Mouse (Mus musculus): ENCODE data around the gene Dlx3. TPM values are rescaled to one million over a fixed set of nuclear protein-coding genes. Genes with fewer than 3 reads are reported as not detected.

The Dlx3 gene
- polyA plus RNA-seq (2015; fragmentation: Nextera tagmentation; extraction: Ambion mirVana), result 0.64 and 0.71 TPM in 2 replicates

- H3K9me3 ChIP-seq (ENCODE audit: control insufficient read depth, low read length), result no peaks in the 10 kb centered on the region
- no peaks in the 10 kb centered on the region for H3K36me3 ChIP-seq (ENCODE audit: control insufficient read depth, insufficient read depth, low read length)
- H3K9ac ChIP-seq (ENCODE audit: low read depth, low read length), result no peak within 1 kb of the TSS
- H3K27ac ChIP-seq (ENCODE audit: low read length), result no peak within 1 kb of the TSS
- peak within 1 kb of the TSS; percentile 71 for H3K4me2 ChIP-seq (ENCODE audit: low read depth, low read length)
- peak within 1 kb of the TSS; percentile 45 for H3K4me3 ChIP-seq (ENCODE audit: low read length)
- H3K4me1 ChIP-seq (ENCODE audit: control insufficient read depth, insufficient read depth, low read length), result peaks cover 18% of the 10 kb centered on the region
- peaks cover 65% of the 10 kb centered on the region for H3K27me3 ChIP-seq (replicated peaks; ENCODE audit: control insufficient read depth, insufficient read depth, low read length)
- peak; percentile 32; the same call in 1 of the 2 replicates for ATAC-seq
- WGBS, result under 1% methylated on average over 53 of the region's 55 CpGs
These were observed at the start of gene Dlx3 for GRCm38 (mm10) chr11:95119990-95120632. Gene Dlx3, plus strand, starts transcription at chr11:95120119.

- WGBS, result 58% methylated on average over 8 of the region's 8 CpGs
- H3K4me2 ChIP-seq (ENCODE audit: low read depth, low read length), result no peak overlapping the region
- H3K4me1 ChIP-seq (ENCODE audit: control insufficient read depth, insufficient read depth, low read length), result peaks cover 60% of the 10 kb centered on the region
- H3K27ac ChIP-seq (ENCODE audit: low read length), result peak overlapping the region; percentile 69
- H3K9me3 ChIP-seq (ENCODE audit: control insufficient read depth, low read length), result no peaks in the 10 kb centered on the region
- H3K4me3 ChIP-seq (ENCODE audit: low read length), result no peak overlapping the region
- H3K9ac ChIP-seq (ENCODE audit: low read depth, low read length), result peak overlapping the region; percentile 15
- ATAC-seq, result peak; percentile 32; the same call in 1 of the 2 replicates
- no peaks in the 10 kb centered on the region for H3K27me3 ChIP-seq (replicated peaks; ENCODE audit: control insufficient read depth, insufficient read depth, low read length)
- H3K36me3 ChIP-seq (ENCODE audit: control insufficient read depth, insufficient read depth, low read length), result peaks cover 6% of the 10 kb centered on the region; the same call in 1 of the 2 replicates
These were observed 49.5 kb upstream of the Dlx3 start for GRCm38 (mm10) chr11:95070140-95071107.

- Histone ChIP-seq H3K4me1 (ENCODE audit: control insufficient read depth, insufficient read depth, low read length) (peaks cover 63% of the 10 kb centered on the region), H3K4me2 (ENCODE audit: low read depth, low read length) (0 out of 2 replicates have a peak overlapping the region, but pooled peaks have one; percentile 14), H3K4me3 (ENCODE audit: low read length) (no peak overlapping the region), H3K36me3 (ENCODE audit: control insufficient read depth, insufficient read depth, low read length) (0 out of 2 replicates have a peak, but pooled peaks cover 4% of the 10 kb centered on the region), H3K27me3 (replicated peaks; ENCODE audit: control insufficient read depth, insufficient read depth, low read length) (no peaks in the 10 kb centered on the region), H3K27ac (ENCODE audit: low read length) (peak overlapping the region; percentile 69; the same call in 1 of the 2 replicates), H3K9me3 (ENCODE audit: control insufficient read depth, low read length) (no peaks in the 10 kb centered on the region), H3K9ac (ENCODE audit: low read depth, low read length) (0 out of 2 replicates have a peak overlapping the region, but pooled peaks have one; percentile 35)
- 33% methylated on average over 7 of the region's 7 CpGs for WGBS
- ATAC-seq, result no peak
These were observed 48.7 kb upstream of the Dlx3 start for GRCm38 (mm10) chr11:95071266-95071665.

DNA sequence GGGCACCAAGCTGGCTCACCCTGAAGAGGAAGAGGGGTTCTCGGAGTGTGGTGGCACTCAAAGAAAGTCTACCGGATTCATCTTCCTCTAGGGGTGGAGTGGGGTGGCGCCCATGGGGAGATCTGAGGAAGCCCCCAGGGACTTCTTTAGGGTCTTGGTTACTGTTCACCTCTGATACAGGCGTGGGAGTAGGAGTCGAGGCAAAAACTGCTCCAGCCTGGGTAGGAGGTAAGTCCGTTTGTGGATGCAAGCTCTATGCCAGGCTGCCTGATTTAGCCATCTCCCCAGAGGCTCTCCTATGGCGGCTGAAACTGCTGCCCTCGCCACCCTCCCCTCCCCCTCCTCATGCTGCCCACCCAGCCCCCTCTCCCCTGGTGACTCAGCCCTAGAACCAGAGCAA is 47.8 kb upstream of the Dlx3 start:
- Histone ChIP-seq H3K4me2 (ENCODE audit: low read depth, low read length) (no peak overlapping the region), H3K9ac (ENCODE audit: low read depth, low read length) (no peak overlapping the region), H3K9me3 (ENCODE audit: control insufficient read depth, low read length) (no peaks in the 10 kb centered on the region), H3K27me3 (replicated peaks; ENCODE audit: control insufficient read depth, insufficient read depth, low read length) (no peaks in the 10 kb centered on the region), H3K4me1 (ENCODE audit: control insufficient read depth, insufficient read depth, low read length) (peaks cover 64% of the 10 kb centered on the region), H3K27ac (ENCODE audit: low read length) (no peak overlapping the region), H3K36me3 (ENCODE audit: control insufficient read depth, insufficient read depth, low read length) (no peaks in the 10 kb centered on the region), H3K4me3 (ENCODE audit: low read length) (no peak overlapping the region)
- 82% methylated on average over 8 of the region's 8 CpGs for WGBS
- no peak for ATAC-seq

GRCm38 (mm10) chr11:95072804-95073203 is 47.1 kb upstream of the Dlx3 start:
- no peak overlapping the region for H3K9ac ChIP-seq (ENCODE audit: low read depth, low read length)
- no peak overlapping the region for H3K4me3 ChIP-seq (ENCODE audit: low read length)
- 59% methylated on average over 5 of the region's 5 CpGs for whole genome bisulfite sequencing
- H3K27me3 ChIP-seq (replicated peaks; ENCODE audit: control insufficient read depth, insufficient read depth, low read length), result no peaks in the 10 kb centered on the region
- no peak for ATAC-seq
- 0 out of 2 replicates have a peak overlapping the region, but pooled peaks have one; percentile 8 for H3K27ac ChIP-seq (ENCODE audit: low read length)
- H3K9me3 ChIP-seq (ENCODE audit: control insufficient read depth, low read length), result no peaks in the 10 kb centered on the region
- no peaks in the 10 kb centered on the region for H3K36me3 ChIP-seq (ENCODE audit: control insufficient read depth, insufficient read depth, low read length)
- H3K4me2 ChIP-seq (ENCODE audit: low read depth, low read length), result peak overlapping the region; percentile 26
- H3K4me1 ChIP-seq (ENCODE audit: control insufficient read depth, insufficient read depth, low read length), result peaks cover 66% of the 10 kb centered on the region

- WGBS, result 67% methylated on average over 4 of the region's 4 CpGs
These were observed 46.1 kb upstream of the Dlx3 start for GRCm38 (mm10) chr11:95073835-95074234.

DNA sequence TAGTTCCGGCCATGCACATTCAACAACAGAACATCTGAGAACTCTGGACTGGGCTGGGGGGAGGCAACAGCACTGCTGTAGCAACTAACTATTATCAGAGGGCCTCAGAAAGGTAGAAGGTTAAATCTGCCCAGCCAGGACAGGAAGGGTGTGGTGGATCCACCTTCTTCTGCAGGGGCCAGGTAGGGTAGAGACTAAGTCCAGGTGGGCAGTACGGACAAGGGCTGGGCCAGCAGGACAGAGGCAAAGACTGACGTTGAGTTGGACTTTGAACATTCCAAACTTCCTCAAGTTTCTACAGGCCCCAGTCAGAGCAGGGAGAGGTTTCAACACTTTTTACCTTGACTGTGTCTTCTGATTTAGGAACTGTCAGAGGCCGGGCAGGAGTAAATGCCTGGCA is 45.2 kb upstream of the Dlx3 start:
- 23% methylated on average over 4 of the region's 4 CpGs for whole genome bisulfite sequencing
- Histone ChIP-seq H3K4me3 (ENCODE audit: low read length) (peak overlapping the region; percentile 65), H3K27ac (ENCODE audit: low read length) (peak overlapping the region; percentile 94), H3K9me3 (ENCODE audit: control insufficient read depth, low read length) (no peaks in the 10 kb centered on the region), H3K4me2 (ENCODE audit: low read depth, low read length) (peak overlapping the region; percentile 60), H3K36me3 (ENCODE audit: control insufficient read depth, insufficient read depth, low read length) (no peaks in the 10 kb centered on the region), H3K27me3 (replicated peaks; ENCODE audit: control insufficient read depth, insufficient read depth, low read length) (no peaks in the 10 kb centered on the region), H3K4me1 (ENCODE audit: control insufficient read depth, insufficient read depth, low read length) (peaks cover 77% of the 10 kb centered on the region), H3K9ac (ENCODE audit: low read depth, low read length) (peak overlapping the region; percentile 81)
- peak; percentile 73 for ATAC-seq

More at GRCm38 (mm10) chr11:95073835-95074234, 46.1 kb upstream of the Dlx3 start:
- H3K9ac ChIP-seq (ENCODE audit: low read depth, low read length), result peak overlapping the region; percentile 81
- H3K4me2 ChIP-seq (ENCODE audit: low read depth, low read length), result peak overlapping the region; percentile 60
- peak overlapping the region; percentile 94 for H3K27ac ChIP-seq (ENCODE audit: low read length)
- no peaks in the 10 kb centered on the region for H3K27me3 ChIP-seq (replicated peaks; ENCODE audit: control insufficient read depth, insufficient read depth, low read length)
- no peaks in the 10 kb centered on the region for H3K36me3 ChIP-seq (ENCODE audit: control insufficient read depth, insufficient read depth, low read length)
- no peaks in the 10 kb centered on the region for H3K9me3 ChIP-seq (ENCODE audit: control insufficient read depth, low read length)
- H3K4me1 ChIP-seq (ENCODE audit: control insufficient read depth, insufficient read depth, low read length), result peaks cover 74% of the 10 kb centered on the region
- H3K4me3 ChIP-seq (ENCODE audit: low read length), result peak overlapping the region; percentile 65
- ATAC-seq, result no peak

DNA sequence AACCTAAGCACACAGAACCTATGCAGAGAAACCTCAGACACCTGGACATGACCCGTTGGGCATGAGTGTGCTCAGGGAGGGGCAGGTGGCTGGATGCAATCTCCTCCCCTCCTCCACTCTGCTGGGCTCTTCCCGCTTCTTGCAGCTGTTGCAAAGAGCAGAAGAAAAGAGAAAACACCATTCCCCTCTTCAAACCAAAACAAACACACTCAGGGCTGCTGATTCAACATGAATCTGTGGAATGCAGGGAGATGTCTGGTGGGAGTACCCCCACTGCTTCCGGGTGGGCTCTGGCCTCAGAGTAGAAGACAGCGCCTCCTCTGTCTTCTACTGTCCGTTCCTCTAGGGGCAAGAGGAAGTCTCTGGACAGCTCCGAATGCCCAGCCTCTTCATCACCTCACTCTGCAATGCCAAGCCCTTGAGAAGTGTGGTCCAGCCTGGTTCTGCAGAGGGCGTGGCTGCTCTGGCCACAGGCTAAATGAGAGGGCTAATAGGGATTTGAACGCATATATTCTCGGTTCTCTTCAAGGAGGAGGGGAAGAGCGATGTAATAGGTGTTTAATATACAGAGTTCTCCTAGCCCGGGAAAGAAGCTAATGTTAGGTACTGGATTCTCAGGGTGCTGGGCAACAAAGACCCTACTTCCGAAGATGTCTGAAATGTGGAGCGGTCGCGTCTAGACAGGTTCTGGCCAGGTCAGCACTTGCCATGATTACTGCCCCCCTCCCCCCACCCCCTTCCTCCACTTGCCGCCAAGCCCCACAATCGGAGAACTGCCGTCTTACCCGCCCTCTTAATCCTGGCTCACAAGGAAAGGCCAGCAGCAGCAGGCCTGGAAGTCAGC is 44.5 kb upstream of the Dlx3 start:
- H3K9me3 ChIP-seq (ENCODE audit: control insufficient read depth, low read length), result no peaks in the 10 kb centered on the region
- WGBS, result 4% methylated on average over 19 of the region's 19 CpGs
- H3K27ac ChIP-seq (ENCODE audit: low read length), result peak overlapping the region; percentile 94
- H3K4me2 ChIP-seq (ENCODE audit: low read depth, low read length), result peak overlapping the region; percentile 60
- peak; percentile 14; the same call in 1 of the 2 replicates for ATAC-seq
- peak overlapping the region; percentile 65 for H3K4me3 ChIP-seq (ENCODE audit: low read length)
- peak overlapping the region; percentile 81 for H3K9ac ChIP-seq (ENCODE audit: low read depth, low read length)
- H3K27me3 ChIP-seq (replicated peaks; ENCODE audit: control insufficient read depth, insufficient read depth, low read length), result no peaks in the 10 kb centered on the region
- H3K4me1 ChIP-seq (ENCODE audit: control insufficient read depth, insufficient read depth, low read length), result peaks cover 74% of the 10 kb centered on the region
- H3K36me3 ChIP-seq (ENCODE audit: control insufficient read depth, insufficient read depth, low read length), result no peaks in the 10 kb centered on the region

All from intestine, embryonic 16.5 days (tissue).